Comparison of ENCODE assay signal across 13 mouse cellular contexts in the genomic region with DNA sequence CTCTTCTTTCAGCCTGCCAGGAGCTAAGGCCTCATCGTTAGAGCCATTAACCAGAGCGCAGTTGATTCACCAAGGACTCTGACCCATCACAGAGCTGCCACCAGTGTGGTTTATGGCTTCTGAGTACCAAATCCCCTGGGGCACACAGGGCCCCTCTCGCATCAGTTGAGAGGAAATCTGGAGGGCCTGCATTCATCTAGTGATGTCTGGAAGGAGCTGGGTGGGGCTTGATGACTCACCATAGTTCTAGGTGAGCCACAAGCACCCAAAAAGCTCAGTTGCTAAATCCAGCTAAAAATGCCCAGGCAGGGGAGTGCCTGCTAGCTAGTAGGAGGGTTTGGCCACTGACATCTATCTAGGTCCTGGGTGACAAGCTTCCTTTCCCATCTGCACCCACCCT. TPM values are rescaled to one million over a fixed set of nuclear protein-coding genes. Genes with fewer than 3 reads are reported as not detected.
DNase-seq lines count a peak whose midpoint lies in the region; ATAC-seq and TF ChIP-seq lines count a peak whose summit lies in the region.
"Had no signal": no experiment of that assay in that cellular context is flagged by ENCODE, and none has a peak within 500 bp of the region (broad histone marks: within the 10 kb centered on the region; RNA-seq: fewer than 3 reads in every experiment).

No protein-coding gene starts in this region.

- no peak for TF ChIP-seq RAD21 in CH12.LX (IDR thresholded peaks at IDR 0.05; ENCODE audit: low read depth, low read length)

- no peaks in the 10 kb centered on the region for H3K9me3 ChIP-seq in CH12.LX (replicated peaks; ENCODE audit: low read length)
- H3K9me3 ChIP-seq in intestine, embryonic 15.5 days, result no peaks in the 10 kb centered on the region
- H3K9me3 ChIP-seq: heart, embryonic 15.5 days had no signal

- TF ChIP-seq POLR2A in CH12.LX (IDR thresholded peaks at IDR 0.05; ENCODE audit: low read depth, low read length), result no peak
- no peak for TF ChIP-seq POLR2A in myocyte (IDR thresholded peaks at IDR 0.05; ENCODE audit: insufficient read length, low read depth)
- no peak for TF ChIP-seq POLR2A in kidney, adult 2 months (IDR thresholded peaks at IDR 0.05; ENCODE audit: low read depth, low read length)
- TF ChIP-seq POLR2A in thymus, adult 2 months (IDR thresholded peaks at IDR 0.05; ENCODE audit: control insufficient read depth, extremely low read depth, insufficient read depth, low read length, poor library complexity), result no peak

- TF ChIP-seq CTCF in CH12.LX (conservative IDR thresholded peaks at IDR 0.05 in 1 of 2, IDR thresholded peaks at IDR 0.05 in 1 of 2; ENCODE audit: low read depth in 2 of 2, low read length in 2 of 2), result no peak
- TF ChIP-seq CTCF in kidney, adult 2 months (conservative IDR thresholded peaks at IDR 0.05; ENCODE audit: insufficient read depth, insufficient read length, low read depth, low read length), result no peak
- no peak for TF ChIP-seq CTCF in thymus, adult 2 months (IDR thresholded peaks at IDR 0.05; ENCODE audit: borderline replicate concordance, control insufficient read depth, extremely low read depth, insufficient read depth, low read length, poor library complexity)

- no peak overlapping the region for H3K27ac ChIP-seq in CH12.LX (ENCODE audit: insufficient read depth, low read depth)
- H3K27ac ChIP-seq in intestine, embryonic 15.5 days, result no peak overlapping the region
- H3K27ac ChIP-seq in kidney, adult 2 months (ENCODE audit: insufficient read depth, low read depth, low read length), result no peak overlapping the region
- H3K27ac ChIP-seq in thymus, adult 2 months (ENCODE audit: control insufficient read depth, insufficient read depth, low read length), result no peak overlapping the region
- H3K27ac ChIP-seq: gastrocnemius, adult 2 months; heart, adult 2 months; heart, embryonic 15.5 days; kidney, postnatal 0 days; layer of hippocampus, adult 2 months had no signal

- no peak overlapping the region for H3K4me2 ChIP-seq in CH12.LX (ENCODE audit: insufficient read depth, low read depth, poor library complexity, severe bottlenecking)
- no peak overlapping the region for H3K4me2 ChIP-seq in intestine, embryonic 15.5 days (replicated peaks)
- peak overlapping the region; percentile 67 for H3K4me2 ChIP-seq in myocyte (ENCODE audit: low read depth)
- H3K4me2 ChIP-seq: heart, embryonic 15.5 days had no signal

- 48% methylated on average over 3 of the region's 3 CpGs for WGBS in intestine, embryonic 15.5 days
- whole genome bisulfite sequencing in kidney, adult 2 months, result 63% methylated on average over 3 of the region's 3 CpGs
- WGBS in thymus, adult 2 months, result 61% methylated on average over 3 of the region's 3 CpGs

- TF ChIP-seq EP300 in CH12.LX (IDR thresholded peaks at IDR 0.05; ENCODE audit: low read length), result no peak

- H3K36me3 ChIP-seq in CH12.LX (replicated peaks in 1 of 2; ENCODE audit: control insufficient read depth in 1 of 2, insufficient read depth in 1 of 2, low read length in 1 of 2) (no peaks in the 10 kb centered on the region), myocyte (ENCODE audit: control insufficient read depth, insufficient read depth) (no peaks in the 10 kb centered on the region)
- H3K36me3 ChIP-seq in intestine, embryonic 15.5 days, result no peaks in the 10 kb centered on the region
- no peaks in the 10 kb centered on the region for H3K36me3 ChIP-seq in kidney, adult 2 months (ENCODE audit: control insufficient read depth, insufficient read depth, low read length)
- H3K36me3 ChIP-seq in thymus, adult 2 months (ENCODE audit: control insufficient read depth, insufficient read depth, low read length), result no peaks in the 10 kb centered on the region
- H3K36me3 ChIP-seq: heart, embryonic 15.5 days had no signal

- in situ Hi-C loops in CH12.LX (cut with MboI; ENCODE audit: low pct_ligation_motif_present, low pct_unique_long_range_greater_than_20kb, low sequenced_read_pairs), result no loop called here

- peaks cover 0 to 7% of the 10 kb centered on the region in 2 experiments; a peak in 3 of 4 replicates for H3K4me1 ChIP-seq in CH12.LX (ENCODE audit: control insufficient read depth in 1 of 2, insufficient read depth in 2 of 2)
- peaks cover 18% of the 10 kb centered on the region for H3K4me1 ChIP-seq in intestine, embryonic 15.5 days (replicated peaks)
- no peaks in the 10 kb centered on the region for H3K4me1 ChIP-seq in kidney, adult 2 months (ENCODE audit: control insufficient read depth, insufficient read depth, low read length)
- no peaks in the 10 kb centered on the region for H3K4me1 ChIP-seq in thymus, adult 2 months (replicated peaks; ENCODE audit: control insufficient read depth, insufficient read depth, low read length)

- H3K27me3 ChIP-seq in CH12.LX (replicated peaks), result peaks cover 41% of the 10 kb centered on the region
- H3K27me3 ChIP-seq in intestine, embryonic 15.5 days (replicated peaks), result 0 out of 2 replicates have a peak, but pooled peaks cover 4% of the 10 kb centered on the region
- no peaks in the 10 kb centered on the region for H3K27me3 ChIP-seq in myocyte (ENCODE audit: control insufficient read depth, insufficient read depth, insufficient read length)
- no peaks in the 10 kb centered on the region for H3K27me3 ChIP-seq in kidney, adult 2 months (replicated peaks; ENCODE audit: control insufficient read depth, insufficient read depth, low read length)
- no peaks in the 10 kb centered on the region for H3K27me3 ChIP-seq in thymus, adult 2 months (ENCODE audit: control insufficient read depth, insufficient read depth, low read length)

- DNase-seq in 416B (ENCODE audit: low read depth) (peak; percentile 81), CH12.LX (ENCODE audit: extremely low read depth) (peak; percentile 52)
- no peak for DNase-seq in kidney, adult 2 months
- no peak for DNase-seq in thymus, adult 2 months
- DNase-seq in layer of hippocampus, adult 18-20 months (ENCODE audit: low spot score in 2 of 2), result no peak

- dilution Hi-C loops in CH12.LX (cut with MboI; ENCODE audit: extremely low pct_ligation_motif_present, extremely low pct_unique_long_range_greater_than_20kb, low sequenced_read_pairs), result no loop called here

- ATAC-seq in intestine, embryonic 15.5 days, result peak; percentile 79
- ATAC-seq: forebrain, postnatal 0 days had no signal

- H3K4me3 ChIP-seq in CH12.LX (replicated peaks in 1 of 3; ENCODE audit: low read depth in 2 of 3, low read length in 2 of 3, poor library complexity in 1 of 3), result no peak overlapping the region
- H3K4me3 ChIP-seq in intestine, embryonic 15.5 days (replicated peaks), result no peak overlapping the region
- H3K4me3 ChIP-seq in myocyte, result no peak overlapping the region
- H3K4me3 ChIP-seq in kidney, adult 2 months (ENCODE audit: insufficient read depth, low read depth, low read length), result no peak overlapping the region
- no peak overlapping the region for H3K4me3 ChIP-seq in thymus, adult 2 months (ENCODE audit: control insufficient read depth, insufficient read depth, low read length)
- H3K4me3 ChIP-seq: gastrocnemius, adult 2 months; heart, adult 2 months; heart, embryonic 15.5 days; layer of hippocampus, adult 2 months had no signal

- H3K79me2 ChIP-seq in CH12.LX (replicated peaks; ENCODE audit: control insufficient read depth, extremely low read depth, insufficient read depth, poor library complexity, severe bottlenecking) (no peaks in the 10 kb centered on the region), myocyte (ENCODE audit: control insufficient read depth, insufficient read depth) (no peaks in the 10 kb centered on the region)

- no peak overlapping the region for H3K9ac ChIP-seq in CH12.LX (ENCODE audit: insufficient read depth, low read depth)
- no peak overlapping the region for H3K9ac ChIP-seq in intestine, embryonic 15.5 days
- H3K9ac ChIP-seq: forebrain, postnatal 0 days; heart, embryonic 15.5 days had no signal

- no peak overlapping the region for H3ac ChIP-seq in myocyte (ENCODE audit: control insufficient read depth, insufficient read length)

TF ChIP-seq in CH12.LX, 34 proteins besides CTCF, POLR2A, EP300 and RAD21:
- TF ChIP-seq JUND (conservative IDR thresholded peaks at IDR 0.05; ENCODE audit: low read depth, low read length) (no peak), USF1 (IDR thresholded peaks at IDR 0.05; ENCODE audit: low read depth, low read length) (no peak), CHD1 (IDR thresholded peaks at IDR 0.05; ENCODE audit: low read depth, low read length) (no peak)

TF ChIP-seq in myocyte, 11 proteins besides CTCF, POLR2A, EP300 and RAD21 (continues in another document):
- no peak for TF ChIP-seq POLR2AphosphoS2 (IDR thresholded peaks at IDR 0.05; ENCODE audit: insufficient read length, low read depth)
- no peak for TF ChIP-seq MAX (IDR thresholded peaks at IDR 0.05; ENCODE audit: low read depth)
- no peak for TF ChIP-seq TCF12 (IDR thresholded peaks at IDR 0.05; ENCODE audit: insufficient read depth, poor library complexity, severe bottlenecking)
- no peak for TF ChIP-seq MYOG (IDR thresholded peaks at IDR 0.05; ENCODE audit: control insufficient read depth in 1 of 3, insufficient read depth in 1 of 3, insufficient read length in 2 of 3, low read depth in 2 of 3)
- no peak for TF ChIP-seq CEBPB (IDR thresholded peaks at IDR 0.05; ENCODE audit: insufficient read depth, poor library complexity, severe bottlenecking)

RNA-seq across cellular contexts. Expression of gene Syf2, which starts 25.1 kb away (rescaled TPM):
- total RNA-seq in CH12.LX (2012; rRNA removed) (59.2 and 63.5 TPM in 2 replicates), CH12.LX (2014; rRNA removed) (77.1 and 93.8 TPM in 2 replicates)
- polyA plus RNA-seq in CH12.LX (2012; ENCODE audit: insufficient read length, low read depth) (76.1 and 89.0 TPM in 2 replicates), myocyte (2012; fragmentation: generic; extraction: Trizol) (67.8 TPM)
- polyA plus RNA-seq in intestine, embryonic 15.5 days (2015; fragmentation: Nextera tagmentation; extraction: Ambion mirVana), result 60.0 and 63.7 TPM in 2 replicates
- 25.5 and 34.3 TPM in 2 replicates for polyA plus RNA-seq in kidney, adult 2 months (2012; rRNA removed)
- polyA plus RNA-seq in thymus, adult 2 months (2012; rRNA removed), result 36.8 and 42.8 TPM in 2 replicates
- 10 to 100 TPM; 58.8 to 69.7 TPM for total RNA-seq in layer of hippocampus, adult 18-20 months (2021)

RNA-seq across cellular contexts. Expression of gene Rsrp1, which starts 32.5 kb away (rescaled TPM):
- total RNA-seq in CH12.LX (2012; rRNA removed) (61.3 and 71.9 TPM in 2 replicates), CH12.LX (2014; rRNA removed) (51.2 and 62.7 TPM in 2 replicates)
- polyA plus RNA-seq in CH12.LX (2012; ENCODE audit: insufficient read length, low read depth) (69.4 and 86.8 TPM in 2 replicates), myocyte (2012; fragmentation: generic; extraction: Trizol) (51.4 TPM)
- 450 and 479 TPM in 2 replicates for polyA plus RNA-seq in intestine, embryonic 15.5 days (2015; fragmentation: Nextera tagmentation; extraction: Ambion mirVana)
- 172 and 319 TPM in 2 replicates for polyA plus RNA-seq in kidney, adult 2 months (2012; rRNA removed)
- 1,774 and 1,821 TPM in 2 replicates for polyA plus RNA-seq in thymus, adult 2 months (2012; rRNA removed)
- total RNA-seq in layer of hippocampus, adult 18-20 months (2021), result 100 to 1,000 TPM; 256 to 262 TPM

RNA-seq across cellular contexts. Expression of gene Tmem50a, which starts 41.0 kb away (rescaled TPM):
- 84.8 and 95.8 TPM in 2 replicates for total RNA-seq in CH12.LX (2012; rRNA removed)
- 131 and 132 TPM in 2 replicates for total RNA-seq in CH12.LX (2014; rRNA removed)
- polyA plus RNA-seq in CH12.LX (2012; ENCODE audit: insufficient read length, low read depth), result 114 and 133 TPM in 2 replicates
- polyA plus RNA-seq in intestine, embryonic 15.5 days (2015; fragmentation: Nextera tagmentation; extraction: Ambion mirVana), result 146 and 154 TPM in 2 replicates
- polyA plus RNA-seq in myocyte (2012; fragmentation: generic; extraction: Trizol), result 121 TPM
- 90.1 and 115 TPM in 2 replicates for polyA plus RNA-seq in kidney, adult 2 months (2012; rRNA removed)
- polyA plus RNA-seq in thymus, adult 2 months (2012; rRNA removed), result 196 and 226 TPM in 2 replicates
- 100 to 1,000 TPM; 120 to 123 TPM for total RNA-seq in layer of hippocampus, adult 18-20 months (2021)

Comparison
In these comparisons a context has a peak if more than half of its experiments do, and no peak if none do; other contexts are left out.
1. DNase-seq: peak in 416B (single experiment) and CH12.LX (single experiment); none in kidney, adult 2 months (single experiment), thymus, adult 2 months (single experiment) and layer of hippocampus, adult 18-20 months (0 of 2).